Mouse (Mus musculus): ENCODE data around the gene Prkab1. TPM values are rescaled to one million over a fixed set of nuclear protein-coding genes. Genes with fewer than 3 reads are reported as not detected.

Gene Prkab1
- total RNA-seq, 1 experiment from 2014 or later: 53.9 TPM

GRCm38 (mm10) chr5:116019371-116019770 is 4.9 kb downstream of the Prkab1 start:
- no peak for ATAC-seq (replicated peaks; ENCODE audit: low read depth, poor library complexity, severe bottlenecking)

- no peak for ATAC-seq (replicated peaks; ENCODE audit: low read depth, poor library complexity, severe bottlenecking)
Measured at GRCm38 (mm10) chr5:116018784-116019183, 5.5 kb downstream of the Prkab1 start.

GRCm38 (mm10) chr5:116018196-116018595 is 6.1 kb downstream of the Prkab1 start:
- no peak for ATAC-seq (replicated peaks; ENCODE audit: low read depth, poor library complexity, severe bottlenecking)

- no peak for ATAC-seq (replicated peaks; ENCODE audit: low read depth, poor library complexity, severe bottlenecking)
Measured at GRCm38 (mm10) chr5:116017391-116017790, 6.9 kb downstream of the Prkab1 start.

- no peak for ATAC-seq (replicated peaks; ENCODE audit: low read depth, poor library complexity, severe bottlenecking)
Measured at GRCm38 (mm10) chr5:116016542-116016941, 7.8 kb downstream of the Prkab1 start.

GRCm38 (mm10) chr5:116014237-116014636 is 10.1 kb downstream of the Prkab1 start:
- ATAC-seq (replicated peaks; ENCODE audit: low read depth, poor library complexity, severe bottlenecking): no peak

- ATAC-seq (replicated peaks; ENCODE audit: low read depth, poor library complexity, severe bottlenecking): no peak
Measured at GRCm38 (mm10) chr5:116013821-116014220, 10.5 kb downstream of the Prkab1 start.

- no peak for ATAC-seq (replicated peaks; ENCODE audit: low read depth, poor library complexity, severe bottlenecking)
Measured at GRCm38 (mm10) chr5:116012503-116012902, 11.8 kb downstream of the Prkab1 start.

GRCm38 (mm10) chr5:116011700-116012099 is 12.6 kb downstream of the Prkab1 start:
- peak; percentile 39; the same call in 1 of the 2 replicates for ATAC-seq (replicated peaks; ENCODE audit: low read depth, poor library complexity, severe bottlenecking)

GRCm38 (mm10) chr5:116009884-116010627 is 14.3 kb downstream of the Prkab1 start:
- ATAC-seq (replicated peaks; ENCODE audit: low read depth, poor library complexity, severe bottlenecking): no peak

GRCm38 (mm10) chr5:116009091-116009851 is 15.0 kb downstream of the Prkab1 start:
- no peak for ATAC-seq (replicated peaks; ENCODE audit: low read depth, poor library complexity, severe bottlenecking)

- no peak for ATAC-seq (replicated peaks; ENCODE audit: low read depth, poor library complexity, severe bottlenecking)
Measured at GRCm38 (mm10) chr5:116007723-116008122, 16.6 kb downstream of the Prkab1 start.

- no peak for ATAC-seq (replicated peaks; ENCODE audit: low read depth, poor library complexity, severe bottlenecking)
Measured at GRCm38 (mm10) chr5:116006324-116007099, 17.8 kb downstream of the Prkab1 start.

GRCm38 (mm10) chr5:116004271-116004670 is 20.0 kb downstream of the Prkab1 start:
- ATAC-seq (replicated peaks; ENCODE audit: low read depth, poor library complexity, severe bottlenecking): no peak

- 0 out of 2 replicates have a peak, but pooled peaks have one; percentile 18 for ATAC-seq (replicated peaks; ENCODE audit: low read depth, poor library complexity, severe bottlenecking)
Measured at GRCm38 (mm10) chr5:116003825-116004224, 20.5 kb downstream of the Prkab1 start.

GRCm38 (mm10) chr5:116003154-116003553 is 21.2 kb downstream of the Prkab1 start:
- 0 out of 2 replicates have a peak, but pooled peaks have one; percentile 11 for ATAC-seq (replicated peaks; ENCODE audit: low read depth, poor library complexity, severe bottlenecking)

- no peak for ATAC-seq (replicated peaks; ENCODE audit: low read depth, poor library complexity, severe bottlenecking)
Measured at GRCm38 (mm10) chr5:115997376-115997775, 26.9 kb downstream of the Prkab1 start.

- no peak for ATAC-seq (replicated peaks; ENCODE audit: low read depth, poor library complexity, severe bottlenecking)
Measured at GRCm38 (mm10) chr5:115994101-115994500, 30.2 kb downstream of the Prkab1 start.

GRCm38 (mm10) chr5:115991717-115992116 is 32.6 kb downstream of the Prkab1 start:
- no peak for ATAC-seq (replicated peaks; ENCODE audit: low read depth, poor library complexity, severe bottlenecking)

- no peak for ATAC-seq (replicated peaks; ENCODE audit: low read depth, poor library complexity, severe bottlenecking)
Measured at GRCm38 (mm10) chr5:115987284-115987683, 37.0 kb downstream of the Prkab1 start.

Data from common myeloid progenitor, adult 5-6 weeks (primary cell).